ENCODE assay signal across 16 mouse cellular contexts in the genomic region with DNA sequence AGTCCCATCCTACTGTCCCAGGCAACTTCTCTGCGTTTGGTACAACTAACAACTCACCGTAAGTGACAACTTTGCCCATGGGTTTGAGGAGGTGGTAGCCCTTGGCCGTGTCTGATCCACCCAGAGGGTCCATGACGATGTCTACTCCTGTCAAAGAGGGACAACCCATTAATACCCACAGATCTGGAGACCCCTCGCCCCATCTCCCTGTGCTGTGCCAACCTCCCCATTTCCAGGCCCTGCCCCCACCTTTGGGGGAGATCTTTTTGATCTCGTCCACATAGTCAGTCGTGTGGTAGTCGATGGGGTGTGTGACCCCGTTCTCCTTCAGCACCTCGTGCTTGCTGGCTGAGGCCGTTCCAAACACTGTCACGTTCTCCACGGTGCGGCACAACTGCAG. TPM values are rescaled to one million over a fixed set of nuclear protein-coding genes. Genes with fewer than 3 reads are reported as not detected.
A peak's percentile ranks its signal among the peaks of the same experiment; 100 is the strongest.
DNase-seq lines count a peak whose midpoint lies in the region; ATAC-seq and TF ChIP-seq lines count a peak whose summit lies in the region.
"Had no signal": no experiment of that assay in that cellular context is flagged by ENCODE, and none has a peak within 500 bp of the region (broad histone marks: within the 10 kb centered on the region; RNA-seq: fewer than 3 reads in every experiment).

No protein-coding gene starts in this region.

- ATAC-seq in G1E (ENCODE audit: extremely low read depth, insufficient number of reproducible peaks, low FRiP score, poor library complexity, severe bottlenecking) = no peak
- ATAC-seq in forebrain, embryonic 14.5 days = no peak
- peak; percentile 47; the same call in 1 of the 2 replicates for ATAC-seq in midbrain, embryonic 11.5 days (ENCODE audit: low FRiP score)

- peaks cover 2% of the 10 kb centered on the region for H3K4me1 ChIP-seq in heart, adult 2 months (ENCODE audit: control insufficient read depth, insufficient read depth, low read length)
- H3K4me1 ChIP-seq in G1E (ENCODE audit: insufficient read depth, low read depth, low read length) = peaks cover 88% of the 10 kb centered on the region
- H3K4me1 ChIP-seq in forebrain, embryonic 14.5 days (ENCODE audit: control insufficient read depth, insufficient read depth, low read length) = peaks cover 29% of the 10 kb centered on the region
- H3K4me1 ChIP-seq in midbrain, embryonic 11.5 days (ENCODE audit: control insufficient read depth, insufficient read depth, low read length) = peaks cover 39% of the 10 kb centered on the region

- H3K27me3 ChIP-seq in heart, adult 2 months (ENCODE audit: control insufficient read depth, insufficient read depth, low read length) = no peaks in the 10 kb centered on the region
- H3K27me3 ChIP-seq in G1E (ENCODE audit: insufficient read depth, low read length) = no peaks in the 10 kb centered on the region
- no peaks in the 10 kb centered on the region for H3K27me3 ChIP-seq in forebrain, embryonic 14.5 days (replicated peaks; ENCODE audit: control insufficient read depth, insufficient read depth, low read length)
- peaks cover 2% of the 10 kb centered on the region; the same call in 1 of the 2 replicates for H3K27me3 ChIP-seq in midbrain, embryonic 11.5 days (ENCODE audit: control insufficient read depth, insufficient read depth, low read length)
- H3K27me3 ChIP-seq: embryonic facial prominence, embryonic 12.5 days; limb, embryonic 15.5 days had no signal

- peak overlapping the region; percentile 76; the same call in 1 of the 2 replicates for H3K4me2 ChIP-seq in forebrain, embryonic 14.5 days (ENCODE audit: low read length)
- H3K4me2 ChIP-seq in midbrain, embryonic 11.5 days = no peak overlapping the region
- H3K4me2 ChIP-seq: limb, embryonic 15.5 days had no signal

- 90% methylated on average over 14 of the region's 14 CpGs for WGBS in heart, adult 2 months
- WGBS in forebrain, embryonic 14.5 days = 77% methylated on average over 14 of the region's 14 CpGs
- 71% methylated on average over 14 of the region's 14 CpGs for WGBS in midbrain, embryonic 11.5 days

- H3K79me2 ChIP-seq in heart, adult 2 months (replicated peaks; ENCODE audit: control insufficient read depth, insufficient read depth, low read length) = no peaks in the 10 kb centered on the region

- H3K36me3 ChIP-seq in heart, adult 2 months (ENCODE audit: control insufficient read depth, insufficient read depth, low read length) = no peaks in the 10 kb centered on the region
- H3K36me3 ChIP-seq in G1E (replicated peaks) = peaks cover 64% of the 10 kb centered on the region
- peaks cover 58% of the 10 kb centered on the region for H3K36me3 ChIP-seq in forebrain, embryonic 14.5 days (ENCODE audit: control insufficient read depth, insufficient read depth, low read length)
- H3K36me3 ChIP-seq in midbrain, embryonic 11.5 days (ENCODE audit: control insufficient read depth, insufficient read depth, low read length) = no peaks in the 10 kb centered on the region; the same call in none of the 2 replicates

- TF ChIP-seq EP300 in heart, adult 2 months (IDR thresholded peaks at IDR 0.05; ENCODE audit: insufficient read depth, low read depth, low read length) = no peak

- no peak for TF ChIP-seq CTCF in heart, adult 2 months (IDR thresholded peaks at IDR 0.05)
- TF ChIP-seq CTCF in G1E (IDR thresholded peaks at IDR 0.05; ENCODE audit: low read depth, low read length) = no peak

- intact Hi-C loops in heart, adult 2 months (cut with DNase I) = no loop called here

- peak; percentile 92 for DNase-seq in heart, adult 11 months
- no peak for DNase-seq in heart, adult 2 months
- DNase-seq in G1E (ENCODE audit: low spot score) = no peak
- DNase-seq in forebrain, embryonic 14.5 days (ENCODE audit: low spot score) = no peak
- DNase-seq in midbrain, embryonic 11.5 days (ENCODE audit: low spot score, missing footprints) = no peak
- no peak for DNase-seq in spleen, postnatal 36 days (ENCODE audit: low spot score in 2 of 2)
- no peak for DNase-seq in adipocyte (ENCODE audit: low spot score)
- no peak for DNase-seq in T-cell, adult 2 months (ENCODE audit: low spot score)
- DNase-seq: adrenal gland, postnatal 25 days; gastrocnemius, postnatal 25 days; kidney, adult 11 months; kidney, postnatal 4 days; lung, adult 2 months; thymus, postnatal 4 days had no signal

- H3K9ac ChIP-seq in heart, adult 2 months (ENCODE audit: low read depth, low read length) = no peak overlapping the region
- no peak overlapping the region for H3K9ac ChIP-seq in forebrain, embryonic 14.5 days (ENCODE audit: low read length)
- no peak overlapping the region for H3K9ac ChIP-seq in midbrain, embryonic 11.5 days (ENCODE audit: low read length)
- H3K9ac ChIP-seq: embryonic facial prominence, embryonic 12.5 days; limb, embryonic 15.5 days had no signal

- H3K4me3 ChIP-seq in heart, adult 2 months = no peak overlapping the region
- peak overlapping the region; percentile 65; the same call in 1 of the 2 replicates for H3K4me3 ChIP-seq in G1E (ENCODE audit: low read depth, low read length)
- no peak overlapping the region for H3K4me3 ChIP-seq in forebrain, embryonic 14.5 days (ENCODE audit: low read depth, low read length)
- no peak overlapping the region for H3K4me3 ChIP-seq in midbrain, embryonic 11.5 days (ENCODE audit: low read depth, low read length)
- H3K4me3 ChIP-seq: embryonic facial prominence, embryonic 12.5 days; limb, embryonic 15.5 days had no signal

- no peak overlapping the region for H3K27ac ChIP-seq in heart, adult 2 months
- H3K27ac ChIP-seq in forebrain, embryonic 14.5 days (ENCODE audit: low read depth, low read length) = no peak overlapping the region
- no peak overlapping the region for H3K27ac ChIP-seq in midbrain, embryonic 11.5 days (ENCODE audit: low read depth, low read length)
- H3K27ac ChIP-seq: embryonic facial prominence, embryonic 12.5 days; limb, embryonic 15.5 days had no signal

- TF ChIP-seq POLR2A in heart, adult 2 months (IDR thresholded peaks at IDR 0.05; ENCODE audit: insufficient read depth, low read depth, low read length) = no peak

- no peaks in the 10 kb centered on the region for H3K9me3 ChIP-seq in G1E (replicated peaks)
- no peaks in the 10 kb centered on the region for H3K9me3 ChIP-seq in forebrain, embryonic 14.5 days (replicated peaks; ENCODE audit: control insufficient read depth, low read length)
- no peaks in the 10 kb centered on the region for H3K9me3 ChIP-seq in midbrain, embryonic 11.5 days (ENCODE audit: control insufficient read depth, low read length)
- H3K9me3 ChIP-seq: embryonic facial prominence, embryonic 12.5 days; limb, embryonic 15.5 days had no signal

RNA-seq across cellular contexts. Expression of a gene that starts 2.7 kb away (rescaled TPM):
- 1 to 10 TPM; 6.5 to 8.0 TPM for total RNA-seq in heart, adult 2 months (2021)
- polyA plus RNA-seq in heart, adult 2 months (2012; rRNA removed) = 5.8 and 9.8 TPM in 2 replicates
- total RNA-seq in G1E (2014; fragmentation: Nextera tagmentation) (26.5 and 32.0 TPM in 2 replicates), G1E (2017) (36.6 and 44.3 TPM in 2 replicates)
- polyA plus RNA-seq in G1E (2012) = 35.3 and 46.4 TPM in 2 replicates
- 98.7 and 131 TPM in 2 replicates for polyA plus RNA-seq in forebrain, embryonic 14.5 days (2014; fragmentation: Nextera tagmentation; extraction: Ambion mirVana)
- polyA plus RNA-seq in midbrain, embryonic 11.5 days (2014; fragmentation: Nextera tagmentation; extraction: Ambion mirVana) = 35.5 and 37.5 TPM in 2 replicates

RNA-seq across cellular contexts. Expression of a gene that starts 3.9 kb away (rescaled TPM):
- 10 to 100 TPM; 20.4 to 21.4 TPM for total RNA-seq in heart, adult 2 months (2021)
- polyA plus RNA-seq in heart, adult 2 months (2012; rRNA removed) = 29.6 and 35.0 TPM in 2 replicates
- total RNA-seq in G1E (2014; fragmentation: Nextera tagmentation) (237 and 238 TPM in 2 replicates), G1E (2017) (98.5 and 103 TPM in 2 replicates)
- 384 and 452 TPM in 2 replicates for polyA plus RNA-seq in G1E (2012)
- 77.5 and 85.7 TPM in 2 replicates for polyA plus RNA-seq in forebrain, embryonic 14.5 days (2014; fragmentation: Nextera tagmentation; extraction: Ambion mirVana)
- 43.5 and 47.6 TPM in 2 replicates for polyA plus RNA-seq in midbrain, embryonic 11.5 days (2014; fragmentation: Nextera tagmentation; extraction: Ambion mirVana)

RNA-seq across cellular contexts. Expression of a gene that starts 13.9 kb away (rescaled TPM):
- total RNA-seq in heart, adult 2 months (2021) = 10 to 100 TPM; 11.5 to 12.6 TPM
- 25.5 and 29.4 TPM in 2 replicates for polyA plus RNA-seq in heart, adult 2 months (2012; rRNA removed)
- total RNA-seq in G1E (2014; fragmentation: Nextera tagmentation) (26.3 and 34.3 TPM in 2 replicates), G1E (2017) (48.4 and 54.8 TPM in 2 replicates)
- polyA plus RNA-seq in G1E (2012) = 24.3 and 28.1 TPM in 2 replicates
- polyA plus RNA-seq in forebrain, embryonic 14.5 days (2014; fragmentation: Nextera tagmentation; extraction: Ambion mirVana) = 2.7 and 3.4 TPM in 2 replicates
- 2.7 and 4.1 TPM in 2 replicates for polyA plus RNA-seq in midbrain, embryonic 11.5 days (2014; fragmentation: Nextera tagmentation; extraction: Ambion mirVana)

RNA-seq across cellular contexts. Expression of a gene that starts 20.0 kb away (rescaled TPM):
- total RNA-seq in heart, adult 2 months (2021) = 10 to 100 TPM; 38.3 to 48.4 TPM
- polyA plus RNA-seq in heart, adult 2 months (2012; rRNA removed) = 234 and 242 TPM in 2 replicates
- total RNA-seq in G1E (2014; fragmentation: Nextera tagmentation) (787 and 879 TPM in 2 replicates), G1E (2017) (1,687 and 2,225 TPM in 2 replicates)
- 444 and 1,039 TPM in 2 replicates for polyA plus RNA-seq in G1E (2012)
- polyA plus RNA-seq in forebrain, embryonic 14.5 days (2014; fragmentation: Nextera tagmentation; extraction: Ambion mirVana) = 281 and 371 TPM in 2 replicates
- 385 and 399 TPM in 2 replicates for polyA plus RNA-seq in midbrain, embryonic 11.5 days (2014; fragmentation: Nextera tagmentation; extraction: Ambion mirVana)

RNA-seq across cellular contexts. Expression of a gene that starts 37.0 kb away (rescaled TPM):
- total RNA-seq in heart, adult 2 months (2021) = 10 to 100 TPM; 50.6 to 58.3 TPM
- polyA plus RNA-seq in heart, adult 2 months (2012; rRNA removed) = 56.8 and 81.6 TPM in 2 replicates
- total RNA-seq in G1E (2014; fragmentation: Nextera tagmentation) = not detected in 2 replicates
- 0.12 and 0.33 TPM in 2 replicates for total RNA-seq in G1E (2017)
- polyA plus RNA-seq in G1E (2012) = 0.17 and 0.22 TPM in 2 replicates
- polyA plus RNA-seq in forebrain, embryonic 14.5 days (2014; fragmentation: Nextera tagmentation; extraction: Ambion mirVana) = 1.2 TPM in 2 replicates
- polyA plus RNA-seq in midbrain, embryonic 11.5 days (2014; fragmentation: Nextera tagmentation; extraction: Ambion mirVana) = 1.7 and 2.4 TPM in 2 replicates
